Comparison of ENCODE assay signal across 26 mouse cellular contexts in the genomic region with DNA sequence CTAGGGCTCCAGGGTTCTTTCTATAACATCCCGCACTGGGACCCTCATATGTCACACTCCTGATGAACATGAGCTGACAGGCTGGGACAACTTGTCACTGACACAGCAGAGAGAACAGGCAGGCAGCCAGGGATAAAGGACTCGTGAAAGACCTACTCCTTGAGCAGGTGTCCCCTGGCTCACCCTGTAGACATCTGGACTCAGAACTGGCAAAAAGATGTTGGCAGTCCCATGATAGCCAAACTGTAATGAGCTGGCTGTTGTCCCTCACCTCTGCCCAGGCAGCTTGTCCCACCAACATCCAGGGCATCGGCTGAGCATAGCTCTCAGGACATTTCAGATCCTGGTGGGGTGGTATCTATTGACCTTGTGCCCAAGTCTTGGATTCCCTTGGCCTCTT. TPM values are rescaled to one million over a fixed set of nuclear protein-coding genes. Genes with fewer than 3 reads are reported as not detected.
A peak's percentile ranks its signal among the peaks of the same experiment; 100 is the strongest.
DNase-seq lines count a peak whose midpoint lies in the region; ATAC-seq lines count a peak whose summit lies in the region.
"Had no signal": no experiment of that assay in that cellular context is flagged by ENCODE, and none has a peak within 500 bp of the region (broad histone marks: within the 10 kb centered on the region; RNA-seq: fewer than 3 reads in every experiment).

No protein-coding gene starts in this region.

- H3K4me2 ChIP-seq in heart, embryonic 11.5 days, result no peak overlapping the region
- H3K4me2 ChIP-seq: embryonic facial prominence, embryonic 12.5 days; forebrain, embryonic 13.5 days; forebrain, embryonic 15.5 days had no signal

- ATAC-seq in heart, embryonic 11.5 days (replicated peaks; ENCODE audit: insufficient number of reproducible peaks, low FRiP score, low TSS enrichment), result no peak
- ATAC-seq in megakaryocyte progenitor cell, adult 5-6 weeks (replicated peaks; ENCODE audit: poor library complexity), result 0 out of 2 replicates have a peak, but pooled peaks have one; percentile 15
- ATAC-seq: activated CD4-positive, CD25-positive, alpha-beta regulatory T cell, adult 4 months; CD4-positive, CD25-positive, alpha-beta regulatory T cell, adult 4 months; forebrain, embryonic 13.5 days; forebrain, embryonic 15.5 days; Patski had no signal

- no peaks in the 10 kb centered on the region for H3K27me3 ChIP-seq in heart, embryonic 11.5 days (ENCODE audit: control insufficient read depth, insufficient read depth, low read length)
- H3K27me3 ChIP-seq: CH12.LX; embryonic facial prominence, embryonic 12.5 days; forebrain, embryonic 13.5 days; forebrain, embryonic 15.5 days; Patski had no signal

- H3K9me3 ChIP-seq in heart, embryonic 11.5 days (replicated peaks; ENCODE audit: control insufficient read depth, low read length), result no peaks in the 10 kb centered on the region
- H3K9me3 ChIP-seq: embryonic facial prominence, embryonic 10.5 days; embryonic facial prominence, embryonic 12.5 days; forebrain, embryonic 13.5 days; forebrain, embryonic 15.5 days; G1E had no signal

- peaks cover 50% of the 10 kb centered on the region for H3K36me3 ChIP-seq in heart, embryonic 11.5 days (ENCODE audit: control insufficient read depth, insufficient read depth, low read length)

- intact Hi-C loops in heart, postnatal 14 days (cut with DNase I), result no loop called here

- no peak overlapping the region for H3K4me3 ChIP-seq in heart, embryonic 11.5 days (ENCODE audit: low read depth, low read length)
- H3K4me3 ChIP-seq: embryonic facial prominence, embryonic 10.5 days; embryonic facial prominence, embryonic 12.5 days; forebrain, embryonic 13.5 days; forebrain, embryonic 15.5 days had no signal

- H3K4me1 ChIP-seq in heart, embryonic 11.5 days (ENCODE audit: control insufficient read depth, insufficient read depth, low read length), result no peaks in the 10 kb centered on the region
- H3K4me1 ChIP-seq: embryonic facial prominence, embryonic 10.5 days; embryonic facial prominence, embryonic 12.5 days; forebrain, embryonic 13.5 days; forebrain, embryonic 15.5 days had no signal

- peak; percentile 96 for DNase-seq in heart, adult 11 months
- peak; percentile 48 for DNase-seq in heart, adult 8-10 months (ENCODE audit: low spot score)
- no peak for DNase-seq in heart, postnatal 14 days
- DNase-seq: adrenal gland, adult 8-10 months; adrenal gland, postnatal 14 days; adrenal gland, postnatal 36 days; B cell, adult 2 months; cerebellum, adult 11-12 months; cerebellum, adult 2 months; cerebellum, adult 9-10 months; cerebellum, postnatal 10 days; cerebellum, postnatal 25 days had no signal

- no peak overlapping the region for H3K9ac ChIP-seq in heart, embryonic 11.5 days (ENCODE audit: low read depth, low read length)
- H3K9ac ChIP-seq: embryonic facial prominence, embryonic 12.5 days; forebrain, embryonic 13.5 days; forebrain, embryonic 15.5 days had no signal

- WGBS in heart, embryonic 11.5 days (ENCODE audit: insufficient replicate concordance), result 85% methylated on average over 3 of the region's 3 CpGs

- H3K27ac ChIP-seq in heart, embryonic 11.5 days (ENCODE audit: low read depth, low read length), result no peak overlapping the region
- H3K27ac ChIP-seq: embryonic facial prominence, embryonic 10.5 days; embryonic facial prominence, embryonic 12.5 days; forebrain, embryonic 13.5 days; forebrain, embryonic 15.5 days had no signal

RNA-seq across cellular contexts. Expression of a gene that starts 14.2 kb away (rescaled TPM):
- polyA plus RNA-seq in heart, embryonic 11.5 days (2014; fragmentation: Nextera tagmentation; extraction: Ambion mirVana), result 168 and 194 TPM in 2 replicates
- total RNA-seq in heart, adult 8-10 months (2022), result 100 to 1,000 TPM; 124 to 159 (median 130) TPM
- 100 to 1,000 TPM; 104 to 107 TPM for total RNA-seq in heart, postnatal 14 days (2021)
- 13.7 and 15.5 TPM in 2 replicates for total RNA-seq in megakaryocyte progenitor cell, adult 5-6 weeks (2015)
- 36.1 and 44.2 TPM in 2 replicates for total RNA-seq in megakaryocyte progenitor cell, adult 5-6 weeks (2017)

RNA-seq across cellular contexts. Expression of a gene that starts 17.3 kb away (rescaled TPM):
- polyA plus RNA-seq in heart, embryonic 11.5 days (2014; fragmentation: Nextera tagmentation; extraction: Ambion mirVana), result 17.1 and 17.2 TPM in 2 replicates
- 10 to 100 TPM; 10.7 to 13.5 (median 12.2) TPM for total RNA-seq in heart, adult 8-10 months (2022)
- total RNA-seq in heart, postnatal 14 days (2021), result 10 to 100 TPM in 1 of 2 experiments, 1 to 10 TPM in 1; 8.1 to 10.2 TPM
- 6.0 and 6.4 TPM in 2 replicates for total RNA-seq in megakaryocyte progenitor cell, adult 5-6 weeks (2015)
- total RNA-seq in megakaryocyte progenitor cell, adult 5-6 weeks (2017), result 5.9 and 11.2 TPM in 2 replicates

RNA-seq across cellular contexts. Expression of a gene that starts 25.3 kb away (rescaled TPM):
- 0.07 and 0.13 TPM in 2 replicates for polyA plus RNA-seq in heart, embryonic 11.5 days (2014; fragmentation: Nextera tagmentation; extraction: Ambion mirVana)
- 1 to 10 TPM in 1 of 4 experiments, under 1 TPM in 3; 0.44 to 1.8 (median 0.61) TPM for total RNA-seq in heart, adult 8-10 months (2022)
- total RNA-seq in heart, postnatal 14 days (2021), result 1 to 10 TPM in 1 of 2 experiments, under 1 TPM in 1; 0.34 to 1.5 TPM
- total RNA-seq in megakaryocyte progenitor cell, adult 5-6 weeks (2015), result 2.7 and 5.1 TPM in 2 replicates
- 1.4 and 2.9 TPM in 2 replicates for total RNA-seq in megakaryocyte progenitor cell, adult 5-6 weeks (2017)

RNA-seq across cellular contexts. Expression of a gene that starts 46.1 kb away (rescaled TPM):
- polyA plus RNA-seq in heart, embryonic 11.5 days (2014; fragmentation: Nextera tagmentation; extraction: Ambion mirVana), result 0.34 TPM in 1 of 2 replicates, not detected in the other
- under 1 TPM in 2 of 4 experiments, not detected in 2; 0.38 to 0.65 TPM for total RNA-seq in heart, adult 8-10 months (2022)
- total RNA-seq in heart, postnatal 14 days (2021), result not detected
- 1.5 and 4.4 TPM in 2 replicates for total RNA-seq in megakaryocyte progenitor cell, adult 5-6 weeks (2015)
- 1.3 and 3.2 TPM in 2 replicates for total RNA-seq in megakaryocyte progenitor cell, adult 5-6 weeks (2017)
- polyA plus RNA-seq: activated CD4-positive, CD25-positive, alpha-beta regulatory T cell, adult 4 months; CD4-positive, CD25-positive, alpha-beta regulatory T cell, adult 4 months; embryonic facial prominence, embryonic 10.5 days; embryonic facial prominence, embryonic 14.5 days; forebrain, embryonic 11.5 days; forebrain, embryonic 13.5 days; forebrain, embryonic 15.5 days; G1E had no signal

RNA-seq across cellular contexts. Expression of a gene that starts 47.8 kb away (rescaled TPM):
- polyA plus RNA-seq in heart, embryonic 11.5 days (2014; fragmentation: Nextera tagmentation; extraction: Ambion mirVana), result 0.16 and 0.49 TPM in 2 replicates
- total RNA-seq in heart, adult 8-10 months (2022), result not detected
- total RNA-seq in heart, postnatal 14 days (2021), result under 1 TPM in 1 of 2 experiments, not detected in 1; 0.12 TPM
- total RNA-seq in megakaryocyte progenitor cell, adult 5-6 weeks (2015), result not detected in 2 replicates
- total RNA-seq in megakaryocyte progenitor cell, adult 5-6 weeks (2017), result not detected in 2 replicates
- total RNA-seq: adrenal gland, adult 18-20 months; adrenal gland, adult 8-10 months; adrenal gland, postnatal 14 days; adrenal gland, postnatal 36 days; G1E had no signal
- polyA plus RNA-seq: embryonic facial prominence, embryonic 14.5 days; forebrain, embryonic 13.5 days had no signal

Comparison
In these comparisons a context has a peak if more than half of its experiments do, and no peak if none do; other contexts are left out.
1. DNase-seq: peak in heart, adult 11 months (single experiment) and heart, adult 8-10 months (single experiment); none in heart, postnatal 14 days (0 of 2).